Mouse (Mus musculus): ENCODE data around the gene Gm30191. TPM values are rescaled to one million over a fixed set of nuclear protein-coding genes. Genes with fewer than 3 reads are reported as not detected.

Gm30191 gene
- total RNA-seq (2023): not detected

DNA sequence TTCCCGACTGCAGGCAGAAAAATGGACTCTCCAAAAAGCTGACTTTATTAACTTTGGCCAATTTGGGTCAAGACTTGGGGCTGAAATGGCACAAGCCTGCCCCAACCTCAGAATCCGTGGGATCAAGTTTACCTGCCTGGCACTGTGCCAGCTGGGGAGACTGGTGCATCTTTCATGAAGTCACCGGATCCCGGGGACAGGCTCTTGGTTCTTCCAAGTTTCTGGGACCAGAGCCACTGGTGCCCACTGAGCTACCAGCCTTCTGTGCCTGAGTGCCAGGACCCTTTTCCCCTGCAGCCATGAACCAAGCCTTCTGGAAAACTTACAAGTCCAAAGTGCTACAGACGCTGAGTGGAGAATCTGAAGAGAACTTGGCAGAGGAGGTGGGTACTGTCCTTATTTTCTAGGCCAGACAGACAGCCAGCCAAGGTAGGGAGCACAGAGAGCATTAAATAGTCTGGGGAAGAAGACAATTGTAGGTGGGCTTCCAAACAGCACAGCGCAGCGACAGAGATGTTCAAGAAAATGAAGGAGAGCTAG lies at the start of gene Gm30191:
Gm30191 (plus strand) TSS at position 217 of the 540 bp plus-strand sequence.

GRCm38 (mm10) chr4:134202904-134203303 lies 43.8 kb upstream of the Gm30191 start, which contains the start of gene Gm7534:
Gm7534 (minus strand) TSS chr4:134203004.

DNA sequence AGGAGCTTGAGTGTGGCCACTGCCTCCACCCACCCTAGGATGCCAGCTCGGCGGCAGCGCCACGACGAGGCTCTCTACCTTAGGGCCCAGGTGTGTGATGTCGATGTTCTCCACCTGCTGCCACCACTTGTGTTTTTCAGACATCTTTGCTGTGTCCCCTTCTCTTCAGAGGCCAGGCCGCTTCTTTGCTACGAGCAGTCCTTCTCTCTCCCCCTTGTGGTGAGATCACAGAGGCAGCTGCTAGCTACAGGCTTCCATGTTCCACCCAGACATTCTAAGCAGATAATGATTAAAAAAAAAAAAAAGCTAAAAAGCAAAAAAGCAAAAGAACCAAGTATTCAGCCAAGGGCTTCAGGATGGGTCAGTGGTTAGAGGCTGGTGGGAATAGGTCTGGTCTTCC lies 19.5 kb upstream of the Gm30191 start, which contains the start of gene Catsper4:
Catsper4 (minus strand) TSS at position 190 of the 400 bp plus-strand sequence.

GRCm38 (mm10) chr4:134238279-134238651 lies 8.5 kb upstream of the Gm30191 start, which contains the start of gene Cnksr1:
Cnksr1 (minus strand) TSS chr4:134238399.

GRCm38 (mm10) chr4:134243516-134244250 lies 3.1 kb upstream of the Gm30191 start, which contains the start of gene E130218I03Rik:
E130218I03Rik (plus strand) TSS chr4:134243662.

GRCm38 (mm10) chr4:134245148-134245843 lies 1.4 kb upstream of the Gm30191 start, which contains the start of gene Zfp593:
Zfp593 (minus strand) TSS chr4:134245592.

DNA sequence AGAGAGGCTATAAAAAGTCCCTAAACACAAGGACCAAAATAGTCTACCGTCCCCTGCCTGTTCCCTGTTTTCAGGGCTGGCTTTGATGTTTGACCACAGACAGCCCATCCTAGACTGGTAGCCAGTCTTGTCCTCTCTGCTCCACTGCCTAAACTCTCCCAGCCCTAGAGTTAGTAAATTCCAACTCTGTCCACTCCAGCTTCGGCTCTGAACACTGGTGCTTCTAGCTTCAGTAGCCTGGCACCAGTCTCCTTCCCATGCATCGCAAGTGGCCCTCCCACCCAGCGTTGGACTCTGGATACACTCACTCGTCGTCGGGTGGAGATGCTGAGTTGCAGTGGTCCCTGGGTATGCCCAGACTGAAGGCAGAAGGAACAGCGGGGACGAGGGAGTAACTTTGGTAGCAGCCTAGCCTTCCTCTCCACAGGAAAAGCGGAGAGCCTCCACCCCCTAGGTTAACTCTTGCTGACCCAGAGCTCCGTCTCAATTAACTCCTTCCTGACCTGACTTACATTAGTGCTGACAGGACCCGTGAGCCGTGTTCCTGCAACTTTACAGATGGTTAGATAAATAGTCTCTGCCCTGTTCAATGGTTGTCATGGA lies 7.1 kb downstream of the Gm30191 start, which contains the start of gene Grrp1:
Grrp1 (minus strand) TSS at position 385 of the 603 bp plus-strand sequence.

GRCm38 (mm10) chr4:134287575-134288025 lies 40.9 kb downstream of the Gm30191 start, which contains the start of gene Pdik1l:
Pdik1l (minus strand) TSS chr4:134287895.

Other genes starting within 250 kb of the Gm30191 start
- 30.0 TPM for gene Dhdds, start 246.0 kb upstream of the Gm30191 start, total RNA-seq (2023)
- gene Lin28a, start 228.1 kb upstream of the Gm30191 start, total RNA-seq (2023): not detected
- gene Zfp683, start 193.1 kb upstream of the Gm30191 start, total RNA-seq (2023): 2.2 TPM
- 6.2 TPM for gene Crybg2, start 186.1 kb upstream of the Gm30191 start, total RNA-seq (2023)
- gene Cd52, start 151.9 kb upstream of the Gm30191 start, total RNA-seq (2023): 1,033 TPM
- gene Ubxn11, start 144.4 kb upstream of the Gm30191 start, total RNA-seq (2023): 269 TPM
- gene Sh3bgrl3, start 118.1 kb upstream of the Gm30191 start, total RNA-seq (2023): 449 TPM
- gene Cep85, start 59.8 kb upstream of the Gm30191 start, total RNA-seq (2023): 26.5 TPM
- not detected for gene Gm7534, start 43.9 kb upstream of the Gm30191 start, total RNA-seq (2023)
- gene Catsper4, start 19.6 kb upstream of the Gm30191 start, total RNA-seq (2023): not detected
- 0.21 TPM for gene Cnksr1, start 8.5 kb upstream of the Gm30191 start, total RNA-seq (2023)
- not detected for gene E130218I03Rik, start 3.3 kb upstream of the Gm30191 start, total RNA-seq (2023)
- gene Zfp593, start 1.3 kb upstream of the Gm30191 start, total RNA-seq (2023): 26.3 TPM
- not detected for gene Grrp1, start 7.2 kb downstream of the Gm30191 start, total RNA-seq (2023)
- gene Pdik1l, start 41.0 kb downstream of the Gm30191 start, total RNA-seq (2023): 10.2 TPM
- gene Trim63, start 68.2 kb downstream of the Gm30191 start, total RNA-seq (2023): not detected
- gene Slc30a2, start 96.2 kb downstream of the Gm30191 start, total RNA-seq (2023): not detected
- gene Extl1, start 136.9 kb downstream of the Gm30191 start, total RNA-seq (2023): 0.55 TPM
- gene Pafah2, start 149.4 kb downstream of the Gm30191 start, total RNA-seq (2023): 1.5 TPM
- 17.1 TPM for gene Stmn1, start 221.4 kb downstream of the Gm30191 start, total RNA-seq (2023)
- gene Paqr7, start 249.8 kb downstream of the Gm30191 start, total RNA-seq (2023): 32.2 TPM

Data from CD8-positive naive resting alpha-beta T cell, adult 57 days (primary cell).